Mouse (Mus musculus): ENCODE results near the gene Acp5. TPM values are rescaled to one million over a fixed set of nuclear protein-coding genes. Genes with fewer than 3 reads are reported as not detected.
A peak's percentile ranks its signal among the peaks of the same experiment; 100 is the strongest.

Acp5 gene
- polyA plus RNA-seq, 1 experiment: 103 TPM

DNA sequence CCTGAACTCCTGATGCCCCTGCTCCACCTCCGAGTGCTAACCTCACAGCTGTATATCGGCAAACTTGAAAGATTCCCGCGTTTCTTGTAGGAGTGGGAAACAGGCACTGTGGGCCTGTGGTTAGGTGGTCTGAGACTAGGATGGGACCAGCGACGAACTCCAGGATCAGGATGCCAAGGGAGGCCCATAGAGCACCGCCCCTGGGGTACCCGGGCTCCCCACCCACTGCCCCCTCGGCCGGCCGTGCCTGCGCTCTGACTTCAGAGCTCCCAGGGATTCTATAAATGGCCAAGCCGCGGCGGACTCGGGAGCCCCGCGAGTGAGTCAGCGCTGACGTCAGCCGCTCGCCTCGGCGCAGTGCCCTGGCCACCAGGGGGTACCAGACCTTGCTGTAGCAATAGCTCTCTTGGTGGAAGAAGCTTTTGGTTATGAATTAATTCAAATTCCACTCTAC lies 39.6 kb downstream of the Acp5 start:
- Histone ChIP-seq H3K4me1 (ENCODE audit: control insufficient read depth, insufficient read depth, low read length) (no peaks in the 10 kb centered on the region; the same call in 1 of the 2 replicates), H3K27ac (ENCODE audit: control insufficient read depth, insufficient read depth, low read depth, low read length, poor library complexity) (no peak overlapping the region), H3K4me3 (replicated peaks; ENCODE audit: control insufficient read depth, low read depth, low read length) (no peak overlapping the region)
- under 1% methylated on average over 24 of the region's 24 CpGs for WGBS
- TF ChIP-seq CTCF (IDR thresholded peaks at IDR 0.05; ENCODE audit: control insufficient read depth, insufficient read depth, low read length) (peak; percentile 85), POLR2A (IDR thresholded peaks at IDR 0.05; ENCODE audit: borderline replicate concordance, control insufficient read depth, low read depth, low read length) (peak; percentile 14; the same call in 1 of the 2 replicates)

DNA sequence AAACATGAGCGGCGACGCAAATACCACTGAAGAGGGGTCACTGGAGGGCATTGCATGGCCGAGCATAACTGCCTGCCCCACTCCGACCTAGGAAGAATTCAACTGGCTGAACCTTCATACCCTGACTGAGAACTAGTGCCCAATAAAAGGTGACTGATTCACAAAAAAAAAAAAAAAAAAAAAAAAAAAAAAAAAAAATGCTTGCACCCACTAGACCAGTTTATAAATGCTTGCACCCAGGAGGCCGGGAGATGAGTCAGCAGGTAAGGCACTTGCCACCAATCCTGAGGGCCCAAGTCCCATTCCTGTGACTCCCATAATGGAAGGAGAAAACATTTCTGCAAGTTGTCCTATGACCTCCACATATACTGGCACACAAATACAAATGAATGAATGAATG lies 42.8 kb downstream of the Acp5 start:
- Histone ChIP-seq H3K4me3 (replicated peaks; ENCODE audit: control insufficient read depth, low read depth, low read length) (no peak overlapping the region), H3K27ac (ENCODE audit: control insufficient read depth, insufficient read depth, low read depth, low read length, poor library complexity) (no peak overlapping the region), H3K4me1 (ENCODE audit: control insufficient read depth, insufficient read depth, low read length) (no peaks in the 10 kb centered on the region; the same call in 1 of the 2 replicates)
- no peak for TF ChIP-seq CTCF (IDR thresholded peaks at IDR 0.05; ENCODE audit: control insufficient read depth, insufficient read depth, low read length)
- no peak for TF ChIP-seq POLR2A (IDR thresholded peaks at IDR 0.05; ENCODE audit: borderline replicate concordance, control insufficient read depth, low read depth, low read length)
- WGBS: 83% methylated on average over 6 of the region's 6 CpGs

DNA sequence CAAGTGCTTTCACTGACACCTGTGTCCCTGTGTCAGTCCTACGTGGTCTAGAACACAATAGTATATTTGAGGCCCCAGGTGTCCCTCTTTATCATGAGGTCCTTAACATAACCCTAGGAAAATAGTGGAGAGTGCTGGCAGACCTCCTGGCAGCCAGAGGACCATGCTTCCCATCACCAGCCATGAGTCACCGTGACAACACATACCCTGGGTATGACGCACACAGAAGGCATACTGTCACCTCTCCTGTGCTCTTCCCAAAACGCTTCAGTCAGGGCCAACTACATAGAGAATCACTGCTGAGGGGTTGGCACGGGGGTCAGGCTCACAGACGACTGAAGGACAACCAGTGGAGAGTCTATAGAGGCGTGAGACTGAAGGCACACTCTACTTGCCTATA lies 45.5 kb downstream of the Acp5 start:
- WGBS: 85% methylated on average over 7 of the region's 7 CpGs

DNA sequence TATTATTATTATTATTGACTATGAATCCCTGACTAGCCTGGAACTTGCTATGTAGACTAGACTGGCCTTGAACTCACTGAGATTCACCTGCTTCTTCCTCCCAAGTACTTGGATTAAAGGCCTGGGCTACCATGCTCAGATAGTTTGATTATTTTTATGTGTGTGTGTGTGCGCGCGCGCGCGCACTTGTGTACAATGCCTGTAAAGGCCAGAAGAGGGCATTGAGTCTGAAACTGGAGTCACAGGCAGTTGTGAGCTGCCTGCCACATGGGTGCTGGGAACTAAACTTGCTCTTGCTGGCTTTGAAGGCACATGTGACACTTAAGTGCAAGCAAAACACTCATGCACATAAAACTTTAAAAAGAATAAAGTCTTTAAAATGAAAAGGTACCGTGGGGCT lies 46.2 kb downstream of the Acp5 start:
- H3K4me3 ChIP-seq (replicated peaks; ENCODE audit: control insufficient read depth, low read depth, low read length): no peak overlapping the region
- TF ChIP-seq CTCF (IDR thresholded peaks at IDR 0.05; ENCODE audit: control insufficient read depth, insufficient read depth, low read length) (no peak), POLR2A (IDR thresholded peaks at IDR 0.05; ENCODE audit: borderline replicate concordance, control insufficient read depth, low read depth, low read length) (no peak)
- H3K4me1 ChIP-seq (ENCODE audit: control insufficient read depth, insufficient read depth, low read length): peaks cover 2% of the 10 kb centered on the region; the same call in 1 of the 2 replicates
- H3K27ac ChIP-seq (ENCODE audit: control insufficient read depth, insufficient read depth, low read depth, low read length, poor library complexity): no peak overlapping the region
- 91% methylated on average over 7 of the region's 7 CpGs for WGBS

More for the DNA sequence above, 45.5 kb downstream of the Acp5 start:
- H3K27ac ChIP-seq (ENCODE audit: control insufficient read depth, insufficient read depth, low read depth, low read length, poor library complexity): no peak overlapping the region
- H3K4me1 ChIP-seq (ENCODE audit: control insufficient read depth, insufficient read depth, low read length): peaks cover 1% of the 10 kb centered on the region; the same call in 1 of the 2 replicates
- H3K4me3 ChIP-seq (replicated peaks; ENCODE audit: control insufficient read depth, low read depth, low read length): no peak overlapping the region
- TF ChIP-seq POLR2A (IDR thresholded peaks at IDR 0.05; ENCODE audit: borderline replicate concordance, control insufficient read depth, low read depth, low read length) (no peak), CTCF (IDR thresholded peaks at IDR 0.05; ENCODE audit: control insufficient read depth, insufficient read depth, low read length) (no peak)

DNA sequence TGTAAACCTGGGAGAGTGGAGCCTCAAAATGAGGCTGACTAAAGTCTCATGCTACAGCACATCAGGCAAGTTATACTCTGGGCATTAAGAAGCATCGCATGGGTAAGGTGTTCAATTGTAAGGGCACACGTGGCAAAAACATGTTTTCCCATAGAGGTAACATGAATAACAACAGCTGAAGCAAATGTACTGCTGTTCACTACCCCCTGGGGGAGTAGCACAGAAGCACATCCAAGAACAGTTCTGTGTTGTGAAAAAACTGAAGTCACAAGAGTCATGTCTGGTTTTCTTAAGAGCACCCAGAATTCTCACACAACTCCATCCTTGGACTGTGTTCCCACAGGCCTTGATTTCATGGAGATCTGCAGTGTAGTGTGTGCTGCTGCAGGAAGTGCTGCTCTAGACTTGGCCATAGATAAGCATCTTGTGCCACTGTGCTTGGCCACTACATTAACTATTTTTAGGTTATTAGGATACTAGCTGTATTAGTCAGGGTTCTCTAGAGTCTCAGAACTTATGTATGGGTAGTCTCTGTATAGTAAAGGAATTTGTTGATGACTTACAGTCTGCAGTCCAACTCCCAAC lies 48.4 kb downstream of the Acp5 start:
- 72% methylated on average over 2 of the region's 2 CpGs for WGBS
- Histone ChIP-seq H3K27ac (ENCODE audit: control insufficient read depth, insufficient read depth, low read depth, low read length, poor library complexity) (no peak overlapping the region), H3K4me1 (ENCODE audit: control insufficient read depth, insufficient read depth, low read length) (peaks cover 2% of the 10 kb centered on the region; the same call in 1 of the 2 replicates), H3K4me3 (replicated peaks; ENCODE audit: control insufficient read depth, low read depth, low read length) (no peak overlapping the region)
- TF ChIP-seq POLR2A (IDR thresholded peaks at IDR 0.05; ENCODE audit: borderline replicate concordance, control insufficient read depth, low read depth, low read length) (no peak), CTCF (IDR thresholded peaks at IDR 0.05; ENCODE audit: control insufficient read depth, insufficient read depth, low read length) (no peak)

DNA sequence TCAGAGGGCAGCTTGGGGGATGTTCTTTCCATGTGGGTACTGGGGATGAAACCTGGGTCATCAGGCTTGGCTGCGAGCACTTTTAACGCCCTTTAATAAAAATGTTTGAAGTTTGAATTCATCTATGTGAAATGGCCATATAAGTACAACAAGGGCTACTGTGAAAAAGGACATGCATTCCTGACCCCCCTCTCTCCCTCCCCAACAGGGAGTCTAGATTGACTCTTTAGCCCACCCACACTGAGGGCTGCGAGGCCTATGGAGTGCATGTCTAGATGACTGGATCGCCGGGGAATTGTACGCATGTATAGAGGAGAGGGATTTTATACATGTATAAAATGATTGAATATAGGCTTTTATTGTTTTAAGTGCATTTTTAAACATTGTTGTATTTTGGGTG lies 49.5 kb downstream of the Acp5 start:
- H3K4me3 ChIP-seq (replicated peaks; ENCODE audit: control insufficient read depth, low read depth, low read length): peak overlapping the region; percentile 95
- WGBS: 96% methylated on average over 6 of the region's 6 CpGs
- peaks cover 2% of the 10 kb centered on the region; the same call in 1 of the 2 replicates for H3K4me1 ChIP-seq (ENCODE audit: control insufficient read depth, insufficient read depth, low read length)
- TF ChIP-seq CTCF (IDR thresholded peaks at IDR 0.05; ENCODE audit: control insufficient read depth, insufficient read depth, low read length) (no peak), POLR2A (IDR thresholded peaks at IDR 0.05; ENCODE audit: borderline replicate concordance, control insufficient read depth, low read depth, low read length) (no peak)
- no peak overlapping the region for H3K27ac ChIP-seq (ENCODE audit: control insufficient read depth, insufficient read depth, low read depth, low read length, poor library complexity)

DNA sequence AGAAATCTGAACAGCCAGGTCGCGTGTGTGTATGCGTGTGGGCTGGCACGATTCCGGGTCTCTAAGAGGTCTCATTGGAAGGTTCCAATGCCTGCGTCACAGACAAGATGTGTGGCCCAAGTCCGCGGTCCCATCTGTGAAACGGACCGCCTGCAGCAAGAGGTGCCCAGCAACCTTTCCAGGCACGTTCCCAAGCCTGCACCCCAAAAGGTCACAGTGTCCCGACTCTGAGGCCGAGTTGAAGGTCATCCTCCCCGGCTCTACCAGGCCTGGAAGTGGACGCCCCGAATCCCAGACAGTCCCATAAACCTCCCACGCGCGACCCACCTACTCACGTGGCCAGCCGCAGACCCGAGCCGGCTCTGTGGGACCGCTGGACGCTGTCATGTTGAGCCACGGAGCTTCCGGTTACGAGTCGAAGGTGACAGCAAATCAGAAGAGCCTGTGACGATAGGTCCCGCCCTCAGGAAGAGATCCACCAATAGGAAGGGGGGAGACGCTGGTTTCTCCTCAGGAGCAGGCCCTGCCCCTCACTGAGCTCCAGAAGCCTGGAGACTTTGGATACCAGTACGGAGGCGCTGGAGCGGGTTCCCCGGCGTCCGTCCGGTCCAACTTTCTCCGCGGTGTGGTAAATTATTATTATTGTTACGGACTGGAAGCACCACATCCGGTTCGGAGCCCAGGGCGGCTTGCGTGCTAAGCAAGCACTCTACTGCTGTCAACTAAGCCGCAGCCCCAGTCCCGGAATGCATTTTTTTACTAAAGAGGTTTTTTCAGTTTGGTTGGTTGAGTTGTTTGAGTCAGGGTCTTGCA lies 50.3 kb downstream of the Acp5 start, which contains the start of gene Ecsit:
TSS of gene Ecsit (minus strand) at position 417 of the 813 bp plus-strand sequence.
- H3K27ac ChIP-seq (ENCODE audit: control insufficient read depth, insufficient read depth, low read depth, low read length, poor library complexity): peak within 1 kb of the TSS; percentile 27
- peaks cover 2% of the 10 kb centered on the region; the same call in 1 of the 2 replicates for H3K4me1 ChIP-seq (ENCODE audit: control insufficient read depth, insufficient read depth, low read length)
- WGBS: under 1% methylated on average over 48 of the region's 48 CpGs
- peak within 1 kb of the TSS; percentile 95 for H3K4me3 ChIP-seq (replicated peaks; ENCODE audit: control insufficient read depth, low read depth, low read length)
- TF ChIP-seq CTCF (IDR thresholded peaks at IDR 0.05; ENCODE audit: control insufficient read depth, insufficient read depth, low read length): no peak
- peak; percentile 30; the same call in 1 of the 2 replicates for TF ChIP-seq POLR2A (IDR thresholded peaks at IDR 0.05; ENCODE audit: borderline replicate concordance, control insufficient read depth, low read depth, low read length)

DNA sequence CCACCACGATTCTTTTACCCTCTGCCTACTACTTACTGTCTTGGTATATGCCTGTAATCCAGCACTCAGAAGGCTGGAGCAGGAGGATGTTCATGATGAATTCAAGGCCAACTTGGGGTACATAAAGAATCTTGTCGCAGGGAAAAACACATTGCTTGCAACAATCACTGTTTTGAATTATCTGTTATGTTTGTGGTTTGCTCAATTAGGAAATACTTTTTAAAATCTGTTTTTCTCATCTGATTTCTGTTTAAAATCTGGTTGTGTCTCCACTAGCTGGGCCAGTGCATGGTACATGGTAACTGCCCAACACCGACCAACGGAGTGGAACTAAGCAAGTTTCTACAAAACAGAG lies 50.9 kb downstream of the Acp5 start:
- TF ChIP-seq POLR2A (IDR thresholded peaks at IDR 0.05; ENCODE audit: borderline replicate concordance, control insufficient read depth, low read depth, low read length): no peak
- no peak for TF ChIP-seq CTCF (IDR thresholded peaks at IDR 0.05; ENCODE audit: control insufficient read depth, insufficient read depth, low read length)
- H3K4me1 ChIP-seq (ENCODE audit: control insufficient read depth, insufficient read depth, low read length): peaks cover 2% of the 10 kb centered on the region; the same call in 1 of the 2 replicates
- H3K27ac ChIP-seq (ENCODE audit: control insufficient read depth, insufficient read depth, low read depth, low read length, poor library complexity): no peak overlapping the region
- 18% methylated on average over 4 of the region's 4 CpGs for WGBS
- peak overlapping the region; percentile 95 for H3K4me3 ChIP-seq (replicated peaks; ENCODE audit: control insufficient read depth, low read depth, low read length)

Other genes starting within 250 kb of the Acp5 start
- 8.5 and 20.9 TPM in 2 replicates for gene Rab3d, start 217.5 kb downstream of the Acp5 start, polyA plus RNA-seq (2011; ENCODE audit: insufficient read depth, insufficient read length, low replicate concordance, missing spikeins)
- gene Ccdc159, start 208.2 kb downstream of the Acp5 start, polyA plus RNA-seq (2011; ENCODE audit: insufficient read depth, insufficient read length, low replicate concordance, missing spikeins): not detected in 2 replicates
- gene Tmem205, start 208.2 kb downstream of the Acp5 start, polyA plus RNA-seq (2011; ENCODE audit: insufficient read depth, insufficient read length, low replicate concordance, missing spikeins): 9.2 and 37.4 TPM in 2 replicates
- gene Plppr2, start 198.7 kb downstream of the Acp5 start, polyA plus RNA-seq (2011; ENCODE audit: insufficient read depth, insufficient read length, low replicate concordance, missing spikeins): 1.4 and 2.1 TPM in 2 replicates
- gene Swsap1, start 180.0 kb downstream of the Acp5 start, polyA plus RNA-seq (2011; ENCODE audit: insufficient read depth, insufficient read length, low replicate concordance, missing spikeins): 4.2 and 5.7 TPM in 2 replicates
- gene Epor, start 172.2 kb downstream of the Acp5 start, polyA plus RNA-seq (2011; ENCODE audit: insufficient read depth, insufficient read length, low replicate concordance, missing spikeins): 103 and 152 TPM in 2 replicates
- gene Rgl3, start 146.3 kb downstream of the Acp5 start, polyA plus RNA-seq (2011; ENCODE audit: insufficient read depth, insufficient read length, low replicate concordance, missing spikeins): 1.6 and 5.0 TPM in 2 replicates
- gene Ccdc151, start 133.1 kb downstream of the Acp5 start, polyA plus RNA-seq (2011; ENCODE audit: insufficient read depth, insufficient read length, low replicate concordance, missing spikeins): not detected in 2 replicates
- 20.8 and 35.2 TPM in 2 replicates for gene Prkcsh, start 132.9 kb downstream of the Acp5 start, polyA plus RNA-seq (2011; ENCODE audit: insufficient read depth, insufficient read length, low replicate concordance, missing spikeins)
- gene Elavl3, start 83.7 kb downstream of the Acp5 start, polyA plus RNA-seq (2011; ENCODE audit: insufficient read depth, insufficient read length, low replicate concordance, missing spikeins): 1.1 TPM in 1 of 2 replicates, not detected in the other
- not detected in 2 replicates for gene Gm49318, start 64.5 kb downstream of the Acp5 start, polyA plus RNA-seq (2011; ENCODE audit: insufficient read depth, insufficient read length, low replicate concordance, missing spikeins)
- 12.8 and 15.3 TPM in 2 replicates for gene Zfp653, start 64.3 kb downstream of the Acp5 start, polyA plus RNA-seq (2011; ENCODE audit: insufficient read depth, insufficient read length, low replicate concordance, missing spikeins)
- 10.4 and 18.7 TPM in 2 replicates for gene Ecsit, start 50.3 kb downstream of the Acp5 start, polyA plus RNA-seq (2011; ENCODE audit: insufficient read depth, insufficient read length, low replicate concordance, missing spikeins)
- gene Cnn1, start 36.5 kb downstream of the Acp5 start, polyA plus RNA-seq (2011; ENCODE audit: insufficient read depth, insufficient read length, low replicate concordance, missing spikeins): not detected in 2 replicates
- 39.9 and 54.1 TPM in 2 replicates for gene Elof1, start 18.5 kb downstream of the Acp5 start, polyA plus RNA-seq (2011; ENCODE audit: insufficient read depth, insufficient read length, low replicate concordance, missing spikeins)
- gene Pigyl, start 21.1 kb upstream of the Acp5 start, polyA plus RNA-seq (2011; ENCODE audit: insufficient read depth, insufficient read length, low replicate concordance, missing spikeins): 10.5 and 23.3 TPM in 2 replicates
- not detected in 2 replicates for gene Zfp872, start 52.4 kb upstream of the Acp5 start, polyA plus RNA-seq (2011; ENCODE audit: insufficient read depth, insufficient read length, low replicate concordance, missing spikeins)
- gene Zfp809, start 90.0 kb upstream of the Acp5 start, polyA plus RNA-seq (2011; ENCODE audit: insufficient read depth, insufficient read length, low replicate concordance, missing spikeins): 12.2 and 29.0 TPM in 2 replicates
- gene Zfp599, start 124.2 kb upstream of the Acp5 start, polyA plus RNA-seq (2011; ENCODE audit: insufficient read depth, insufficient read length, low replicate concordance, missing spikeins): 1.9 TPM in 1 of 2 replicates, not detected in the other
- gene Zfp810, start 171.9 kb upstream of the Acp5 start, polyA plus RNA-seq (2011; ENCODE audit: insufficient read depth, insufficient read length, low replicate concordance, missing spikeins): 10.3 and 20.5 TPM in 2 replicates